Mouse (Mus musculus) C3H10T1/2 (cell line): ENCODE results near the gene Pdgfc. TPM values are rescaled to one million over a fixed set of nuclear protein-coding genes. Genes with fewer than 3 reads are reported as not detected.

Experiments
- polyA plus RNA-seq, 2 experiments: library from polyadenylated mRNA; unstranded; fragments of >200 nt; fragmentation: generic; extraction: Trizol; gene quantifications; one replicate each; pipeline ENCODE4 v1.2.1; 2012; ENCODE audit warnings: missing spikeins in 2 of 2

The Pdgfc gene
- polyA plus RNA-seq: 1 to 10 TPM; 1.8 to 1.9 TPM

GRCm38 (mm10) chr3:81036151-81036553 lies at the start of gene Pdgfc:
Gene Pdgfc (plus strand): TSS chr3:81036416.

Other genes starting within 250 kb of the Pdgfc start
- not detected for gene Gria2, start 233.6 kb upstream of the Pdgfc start, polyA plus RNA-seq
- under 1 TPM; 0.23 to 0.66 TPM for gene Glrb, start 122.8 kb upstream of the Pdgfc start, polyA plus RNA-seq